In the genomic region with DNA sequence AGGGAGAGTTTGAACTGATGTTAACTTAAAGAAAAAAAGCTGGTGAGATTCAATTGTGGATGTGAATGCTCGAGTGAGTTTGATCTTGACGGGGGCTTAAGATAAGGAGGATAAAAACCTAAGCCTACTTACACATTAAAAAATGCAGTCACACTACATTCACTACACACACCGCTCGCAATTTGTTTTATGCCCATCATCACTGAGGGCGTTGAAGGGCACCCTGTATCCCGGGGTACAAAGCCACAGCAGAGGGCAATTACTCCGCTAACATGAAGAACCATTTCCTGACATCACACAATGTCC, we compare ENCODE assay signal across 24 mouse cellular contexts.
"Had no signal": no experiment of that assay in that cellular context is flagged by ENCODE, and none has a peak within 500 bp of the region (broad histone marks: within the 10 kb centered on the region; RNA-seq: fewer than 3 reads in every experiment).

No protein-coding gene starts in this region.

- ATAC-seq: forebrain, embryonic 16.5 days; hindbrain, embryonic 16.5 days; inflammation-experienced regulatory T-cells, adult 6 months; intestine, embryonic 15.5 days; intestine, postnatal 0 days had no signal

- DNase-seq: gastrocnemius, postnatal 10 days; gastrocnemius, postnatal 25 days; heart, postnatal 10 days; heart, postnatal 4 days; kidney, adult 18-20 months; kidney, adult 8-10 months; kidney, postnatal 10 days; kidney, postnatal 25 days; kidney, postnatal 4 days; liver had no signal

- H3K4me2 ChIP-seq: heart, embryonic 12.5 days; hindbrain, embryonic 12.5 days; hindbrain, embryonic 14.5 days; intestine, embryonic 15.5 days; limb, embryonic 12.5 days had no signal

- H3K36me3 ChIP-seq: heart, embryonic 10.5 days; heart, embryonic 12.5 days; hindbrain, embryonic 10.5 days; hindbrain, embryonic 12.5 days; intestine, embryonic 15.5 days; limb, embryonic 10.5 days; limb, embryonic 12.5 days had no signal

- H3K9me3 ChIP-seq: heart, embryonic 10.5 days; heart, embryonic 12.5 days; hindbrain, embryonic 10.5 days; hindbrain, embryonic 12.5 days; intestine, embryonic 15.5 days; limb, embryonic 10.5 days; limb, embryonic 12.5 days had no signal

- H3K27ac ChIP-seq: heart, embryonic 10.5 days; hindbrain, embryonic 10.5 days; hindbrain, embryonic 12.5 days; hindbrain, embryonic 14.5 days; intestine, embryonic 15.5 days; layer of hippocampus, adult 2 months; left cerebral cortex, adult 2 months; limb, embryonic 10.5 days; limb, embryonic 12.5 days had no signal

- H3K27me3 ChIP-seq: heart, embryonic 12.5 days; hindbrain, embryonic 12.5 days; intestine, embryonic 15.5 days had no signal

- H3K4me3 ChIP-seq: heart, embryonic 10.5 days; heart, embryonic 12.5 days; hindbrain, embryonic 10.5 days; hindbrain, embryonic 12.5 days; intestine, embryonic 15.5 days; layer of hippocampus, adult 2 months; left cerebral cortex, adult 2 months; limb, embryonic 10.5 days; limb, embryonic 12.5 days had no signal

- H3K9ac ChIP-seq: heart, embryonic 12.5 days; hindbrain, embryonic 12.5 days; hindbrain, embryonic 14.5 days; intestine, embryonic 15.5 days; limb, embryonic 12.5 days had no signal
